Mouse (Mus musculus) heart, embryonic 10.5 days (tissue): ENCODE measurements around the gene 4933424G06Rik. TPM values are rescaled to one million over a fixed set of nuclear protein-coding genes. Genes with fewer than 3 reads are reported as not detected.
A peak's percentile ranks its signal among the peaks of the same experiment; 100 is the strongest.
"Not testable (repeated sequence)": the region's sequence is repeated elsewhere in the genome, so short reads cannot be mapped to it uniquely, and the experiment has no call there.

Source experiments
- DNase-seq: peaks from one replicate; pipeline ENCODE4 v3.0.0-alpha.2; 2017; ENCODE audit warnings: low spot score
- H3K27ac ChIP-seq: fragments of 300-500 bp; sonication (generic); 2 replicates; pipeline ENCODE4 v1.5.1; 2016; ENCODE audit warnings: mild to moderate bottlenecking
- H3K27me3 ChIP-seq: fragments of 300-500 bp; sonication (generic); 2 replicates; pipeline ENCODE4 v1.6.1; 2016; ENCODE audit warnings: mild to moderate bottlenecking; ENCODE audit not compliant: poor library complexity, insufficient read depth, severe bottlenecking
- H3K36me3 ChIP-seq: fragments of 300-500 bp; sonication (generic); 2 replicates; pipeline ENCODE4 v1.6.1; 2016; ENCODE audit warnings: mild to moderate bottlenecking, moderate library complexity
- H3K4me1 ChIP-seq: fragments of 300-500 bp; sonication (generic); 2 replicates; pipeline ENCODE4 v1.6.1; 2016; ENCODE audit warnings: mild to moderate bottlenecking
- H3K4me3 ChIP-seq: fragments of 300-500 bp; sonication (generic); 2 replicates; pipeline ENCODE4 v1.5.1; 2016; ENCODE audit warnings: mild to moderate bottlenecking, moderate library complexity
- H3K9me3 ChIP-seq: fragments of 300-500 bp; sonication (generic); 2 replicates; pipeline ENCODE4 v1.6.1; 2016; ENCODE audit warnings: mild to moderate bottlenecking, moderate library complexity
- WGBS: fragments of 180-500 bp; shearing (Covaris S2); methylation state at CpG from one replicate; pipeline ENCODE4 v1.1.7; 2016; 5-methylcytosine and 5-hydroxymethylcytosine counted together
- polyA plus RNA-seq: library from polyadenylated mRNA; unstranded; fragments of >200 nt; fragmentation: Nextera tagmentation; extraction: Ambion mirVana; gene quantifications from 2 replicates; pipeline ENCODE4 v1.2.1, GENCODE M21; 2016

Gene 4933424G06Rik
- not detected in 2 replicates for polyA plus RNA-seq

GRCm38 (mm10) chr1:36709854-36710280 is at the start of gene 4933424G06Rik:
Gene 4933424G06Rik, plus strand, starts transcription at chr1:36710149.
- Histone ChIP-seq H3K27me3 (no peaks in the 10 kb centered on the region), H3K27ac (peak within 1 kb of the TSS; percentile 93), H3K9me3 (no peaks in the 10 kb centered on the region), H3K36me3 (peaks cover 27% of the 10 kb centered on the region), H3K4me3 (peak within 1 kb of the TSS; percentile 98), H3K4me1 (peaks cover 23% of the 10 kb centered on the region)
- WGBS, result under 1% methylated on average over 29 of the region's 29 CpGs
- DNase-seq, result peak; percentile 100

GRCm38 (mm10) chr1:36664457-36664856 is 45.5 kb upstream of the 4933424G06Rik start:
- Histone ChIP-seq H3K27ac (no peak overlapping the region), H3K27me3 (no peaks in the 10 kb centered on the region), H3K4me1 (peaks cover 13% of the 10 kb centered on the region), H3K36me3 (no peaks in the 10 kb centered on the region), H3K4me3 (no peak overlapping the region), H3K9me3 (no peaks in the 10 kb centered on the region)
- 48% methylated on average over 4 of the region's 4 CpGs for WGBS
- DNase-seq, result no peak

GRCm38 (mm10) chr1:36665165-36665723 is 44.7 kb upstream of the 4933424G06Rik start:
- no peaks in the 10 kb centered on the region for H3K36me3 ChIP-seq
- 0 out of 2 replicates have a peak overlapping the region, but pooled peaks have one; percentile 49 for H3K27ac ChIP-seq
- H3K27me3 ChIP-seq, result no peaks in the 10 kb centered on the region
- H3K4me1 ChIP-seq, result peaks cover 15% of the 10 kb centered on the region
- H3K9me3 ChIP-seq, result no peaks in the 10 kb centered on the region
- no peak overlapping the region for H3K4me3 ChIP-seq
- DNase-seq, result no peak
- WGBS, result 68% methylated on average over 11 of the region's 11 CpGs

- WGBS, result 77% methylated on average over 4 of the region's 4 CpGs
- no peak overlapping the region for H3K27ac ChIP-seq
- no peak for DNase-seq
- no peaks in the 10 kb centered on the region for H3K9me3 ChIP-seq
- no peaks in the 10 kb centered on the region for H3K27me3 ChIP-seq
- no peaks in the 10 kb centered on the region for H3K36me3 ChIP-seq
- peaks cover 19% of the 10 kb centered on the region for H3K4me1 ChIP-seq
- no peak overlapping the region for H3K4me3 ChIP-seq
Measured at GRCm38 (mm10) chr1:36665934-36666333, 44.0 kb upstream of the 4933424G06Rik start.

DNA sequence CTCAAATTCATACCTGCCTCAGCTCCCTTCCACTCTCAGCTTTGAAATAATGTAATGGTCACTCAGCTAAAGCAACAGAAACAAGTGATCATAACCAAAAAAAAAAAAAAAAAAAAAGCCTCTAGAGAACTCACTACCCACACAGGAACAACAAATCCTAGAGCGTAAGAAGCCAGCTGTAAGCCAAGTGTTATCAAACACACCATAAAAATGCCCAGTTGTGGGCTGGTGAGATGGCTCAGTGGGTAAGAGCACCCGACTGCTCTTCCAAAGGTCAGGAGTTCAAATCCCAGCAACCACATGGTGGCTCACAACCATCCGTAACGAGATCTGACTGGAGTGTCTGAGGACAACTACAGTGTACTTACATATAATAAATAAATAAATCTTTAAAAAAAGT is 41.9 kb upstream of the 4933424G06Rik start:
- H3K4me1 ChIP-seq, result peaks cover 19% of the 10 kb centered on the region
- DNase-seq, H3K9me3 ChIP-seq, H3K4me3 ChIP-seq, H3K36me3 ChIP-seq, H3K27me3 ChIP-seq, H3K27ac ChIP-seq: not testable (repeated sequence)
- WGBS, result 78% methylated on average over 4 of the region's 4 CpGs

GRCm38 (mm10) chr1:36670256-36670655 is 39.7 kb upstream of the 4933424G06Rik start:
- no peaks in the 10 kb centered on the region for H3K27me3 ChIP-seq
- H3K4me1 ChIP-seq, result peaks cover 11% of the 10 kb centered on the region
- DNase-seq, result no peak
- H3K36me3 ChIP-seq, result no peaks in the 10 kb centered on the region
- H3K4me3 ChIP-seq, result no peak overlapping the region
- no peak overlapping the region for H3K27ac ChIP-seq
- H3K9me3 ChIP-seq, result no peaks in the 10 kb centered on the region
- 35% methylated on average over 4 of the region's 4 CpGs for WGBS

- Histone ChIP-seq H3K36me3 (no peaks in the 10 kb centered on the region), H3K27me3 (no peaks in the 10 kb centered on the region), H3K27ac (no peak overlapping the region), H3K4me3 (no peak overlapping the region), H3K4me1 (peaks cover 8% of the 10 kb centered on the region), H3K9me3 (no peaks in the 10 kb centered on the region)
- 86% methylated on average over 10 of the region's 10 CpGs for WGBS
- no peak for DNase-seq
Measured at GRCm38 (mm10) chr1:36671260-36671659, 38.7 kb upstream of the 4933424G06Rik start.

DNA sequence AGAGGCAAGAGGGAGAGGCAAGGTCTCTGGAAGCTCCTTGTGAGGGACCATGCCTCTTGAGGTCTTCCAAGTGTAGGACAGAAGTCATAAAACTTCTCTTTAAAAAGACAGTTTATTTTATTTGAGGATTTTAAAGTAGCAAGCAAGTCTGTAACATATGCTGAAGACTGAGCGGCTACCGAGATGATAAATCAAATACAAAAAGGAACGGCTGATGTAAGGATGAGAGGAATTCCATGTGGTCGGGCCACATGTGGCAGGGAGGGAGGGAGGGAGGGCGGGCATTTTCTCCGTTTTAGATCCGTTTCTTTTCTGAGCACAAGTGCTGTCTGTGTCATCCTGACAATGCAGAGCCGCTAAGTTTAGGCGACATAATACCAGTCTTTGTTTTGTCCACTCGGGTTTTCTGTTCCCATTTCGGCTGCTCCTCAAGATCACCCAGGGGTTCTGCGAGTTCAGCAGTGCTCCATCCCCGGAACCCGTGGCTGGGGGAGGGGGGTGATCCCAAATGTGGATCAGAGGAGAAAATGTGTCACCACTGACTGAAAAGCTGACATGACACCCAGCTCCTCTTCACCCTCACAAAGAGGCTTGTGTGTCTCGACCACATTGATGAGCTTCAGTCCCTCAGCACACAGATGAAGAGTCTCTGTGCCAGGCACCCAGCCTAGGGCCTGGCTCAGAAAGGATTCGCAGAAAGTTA is 37.1 kb upstream of the 4933424G06Rik start:
- no peaks in the 10 kb centered on the region for H3K9me3 ChIP-seq
- no peak overlapping the region for H3K27ac ChIP-seq
- no peak for DNase-seq
- no peaks in the 10 kb centered on the region for H3K36me3 ChIP-seq
- no peak overlapping the region for H3K4me3 ChIP-seq
- 55% methylated on average over 16 of the region's 16 CpGs for WGBS
- H3K27me3 ChIP-seq, result no peaks in the 10 kb centered on the region
- H3K4me1 ChIP-seq, result peaks cover 8% of the 10 kb centered on the region

DNA sequence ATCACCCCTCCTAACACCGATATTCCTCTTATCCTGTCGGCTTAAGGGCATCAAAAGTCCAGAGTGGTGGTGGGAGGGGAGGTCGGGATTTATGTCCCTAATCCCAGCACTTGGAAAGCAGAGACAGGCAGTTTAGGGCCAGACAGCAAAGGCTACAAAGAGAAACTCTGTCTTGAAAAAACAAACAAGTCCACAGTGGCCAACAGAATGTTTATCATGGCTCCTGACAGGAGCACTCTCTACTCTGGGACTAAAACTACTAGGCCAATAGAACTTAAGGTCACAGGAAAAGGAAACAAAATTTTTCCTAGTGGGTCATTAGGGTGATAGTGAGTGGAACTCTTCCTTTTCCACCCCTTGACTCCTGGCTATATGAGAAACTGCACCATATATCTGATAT is 35.0 kb upstream of the 4933424G06Rik start:
- DNase-seq, result no peak
- Histone ChIP-seq H3K36me3 (no peaks in the 10 kb centered on the region), H3K9me3 (no peaks in the 10 kb centered on the region), H3K27ac (no peak overlapping the region), H3K27me3 (no peaks in the 10 kb centered on the region), H3K4me3 (no peak overlapping the region), H3K4me1 (peaks cover 8% of the 10 kb centered on the region)
- 41% methylated on average over 3 of the region's 3 CpGs for WGBS

DNA sequence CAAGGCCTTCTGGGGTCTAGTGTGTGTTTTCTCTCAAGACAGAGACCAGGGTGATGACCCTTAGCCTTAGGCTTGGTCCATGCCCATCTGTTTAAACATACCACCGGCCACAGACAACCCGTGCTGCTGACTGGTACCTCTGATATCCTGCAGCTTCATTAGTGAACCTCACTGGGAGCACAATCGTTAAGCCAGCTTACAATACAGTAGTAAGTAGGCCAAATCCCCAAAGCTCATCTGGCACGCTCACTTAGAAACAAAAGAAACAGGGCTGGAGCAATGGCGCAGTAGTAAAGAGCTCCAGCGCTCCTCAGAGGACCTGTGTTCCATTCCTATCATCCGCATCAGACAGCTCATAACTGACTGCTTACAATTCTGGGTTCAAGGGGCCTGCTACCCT is 29.1 kb upstream of the 4933424G06Rik start:
- 79% methylated on average over 7 of the region's 7 CpGs for WGBS

DNA sequence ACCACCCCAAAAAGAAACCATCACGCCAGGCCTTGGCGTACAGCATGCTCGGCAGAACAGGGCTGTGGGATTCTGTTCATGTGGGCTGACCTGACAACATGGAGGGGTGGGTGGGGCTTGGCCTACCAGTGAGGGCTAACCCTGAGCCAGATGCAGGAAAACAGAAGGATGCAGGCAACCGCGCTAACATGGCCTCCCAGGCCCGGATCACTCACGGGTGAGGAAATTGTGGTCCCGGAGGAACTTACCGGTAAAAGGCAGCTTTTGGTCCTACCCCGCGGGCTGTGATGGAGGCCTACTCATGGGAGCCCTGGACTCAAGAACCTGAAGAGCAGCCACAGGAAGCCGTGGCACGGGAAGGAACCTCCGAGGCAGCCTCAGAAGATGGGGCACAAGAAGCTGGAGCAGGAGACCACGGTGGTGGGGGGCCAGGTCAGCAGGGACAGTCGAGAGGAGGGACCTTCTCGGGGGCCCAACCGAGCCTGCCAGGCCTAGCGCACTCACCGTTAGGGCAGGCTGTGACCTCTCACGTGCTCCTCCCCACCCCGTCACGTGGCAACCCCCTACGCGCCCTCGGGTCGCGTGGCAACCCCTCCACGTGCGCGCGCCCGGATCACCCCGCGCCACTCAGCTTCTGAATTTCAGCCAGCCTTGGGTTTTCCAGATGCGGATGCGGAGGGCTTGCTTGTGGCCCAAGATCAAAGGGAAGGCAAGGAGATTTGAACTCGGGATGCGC is 27.2 kb upstream of the 4933424G06Rik start, which contains the start of gene Fam178b:
Gene Fam178b (minus strand): TSS at position 564 of the 736 bp plus-strand sequence.
- no peak for DNase-seq
- no peak within 1 kb of the TSS for H3K4me3 ChIP-seq
- no peaks in the 10 kb centered on the region for H3K27me3 ChIP-seq
- H3K27ac ChIP-seq, result no peak within 1 kb of the TSS
- H3K4me1 ChIP-seq, result no peaks in the 10 kb centered on the region
- H3K9me3 ChIP-seq, result no peaks in the 10 kb centered on the region
- no peaks in the 10 kb centered on the region for H3K36me3 ChIP-seq
- WGBS, result 86% methylated on average over 39 of the region's 39 CpGs

More for the DNA sequence above, 29.1 kb upstream of the 4933424G06Rik start:
- no peaks in the 10 kb centered on the region for H3K9me3 ChIP-seq
- no peaks in the 10 kb centered on the region for H3K36me3 ChIP-seq
- DNase-seq, result no peak
- H3K27ac ChIP-seq, result no peak overlapping the region
- no peaks in the 10 kb centered on the region for H3K27me3 ChIP-seq
- no peaks in the 10 kb centered on the region for H3K4me1 ChIP-seq
- no peak overlapping the region for H3K4me3 ChIP-seq

DNA sequence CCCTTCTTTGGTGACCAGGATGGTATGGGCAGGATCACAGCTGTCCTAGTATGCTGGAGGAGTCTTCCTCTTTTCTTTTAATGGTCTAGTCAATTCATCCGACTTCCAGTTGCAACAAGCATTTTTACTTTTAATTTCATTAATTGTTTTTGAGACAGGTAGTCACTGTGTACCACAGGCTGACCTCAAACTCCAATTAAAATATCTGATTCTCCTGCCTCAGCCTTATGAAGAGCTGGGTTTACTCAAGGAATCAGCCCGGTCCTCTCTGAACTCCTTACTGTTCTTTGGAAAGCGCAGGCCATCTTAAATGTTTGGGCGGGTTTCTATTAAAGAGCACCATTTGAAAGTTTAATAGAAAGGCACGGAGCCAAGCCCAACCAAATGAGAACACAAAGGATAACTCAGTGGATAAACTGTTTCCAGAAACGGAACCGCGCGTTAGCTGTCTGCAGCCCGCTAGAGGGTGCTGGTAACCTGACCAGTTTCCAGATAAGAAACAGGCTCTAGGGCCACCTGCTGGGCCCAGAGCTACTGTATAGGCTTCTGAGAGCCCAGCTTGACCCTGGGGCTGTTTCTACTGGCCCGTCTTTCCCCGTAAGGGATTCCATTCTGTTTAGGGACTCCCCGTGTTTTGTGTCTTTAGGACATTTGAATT is 26.0 kb upstream of the 4933424G06Rik start:
- H3K27ac ChIP-seq, result no peak overlapping the region

More for the DNA sequence above, 26.0 kb upstream of the 4933424G06Rik start:
- Histone ChIP-seq H3K36me3 (no peaks in the 10 kb centered on the region), H3K9me3 (no peaks in the 10 kb centered on the region), H3K4me3 (no peak overlapping the region), H3K4me1 (no peaks in the 10 kb centered on the region), H3K27me3 (no peaks in the 10 kb centered on the region)
- 10% methylated on average over 13 of the region's 13 CpGs for WGBS
- DNase-seq, result peak; percentile 86
